Mouse (Mus musculus) heart, adult 18-20 months (tissue): Measurements from ENCODE around the gene Tnrc6b. TPM values are rescaled to one million over a fixed set of nuclear protein-coding genes. Genes with fewer than 3 reads are reported as not detected.
"Not testable (repeated sequence)": the region's sequence is repeated elsewhere in the genome, so short reads cannot be mapped to it uniquely, and the experiment has no call there.

Experiments
- DNase-seq, 2 experiments: peaks; one replicate each; pipeline ENCODE4 v3.0.0; 2021 to 2022; ENCODE audit warnings: mixed read lengths in 1 of 2
- total RNA-seq, 2 experiments: library from RNA; stranded (reverse); gene quantifications; 2 replicates each; pipeline ENCODE4 v1.2.3; 2021

Tnrc6b gene
- total RNA-seq, 2 experiments from 2014 or later, result 42.3 to 48.8 TPM

- peak in 1 of 2 experiments; percentile 16 for DNase-seq
Observed at GRCm38 (mm10) chr15:80850682-80851475, 139.8 kb downstream of the Tnrc6b start.

DNA sequence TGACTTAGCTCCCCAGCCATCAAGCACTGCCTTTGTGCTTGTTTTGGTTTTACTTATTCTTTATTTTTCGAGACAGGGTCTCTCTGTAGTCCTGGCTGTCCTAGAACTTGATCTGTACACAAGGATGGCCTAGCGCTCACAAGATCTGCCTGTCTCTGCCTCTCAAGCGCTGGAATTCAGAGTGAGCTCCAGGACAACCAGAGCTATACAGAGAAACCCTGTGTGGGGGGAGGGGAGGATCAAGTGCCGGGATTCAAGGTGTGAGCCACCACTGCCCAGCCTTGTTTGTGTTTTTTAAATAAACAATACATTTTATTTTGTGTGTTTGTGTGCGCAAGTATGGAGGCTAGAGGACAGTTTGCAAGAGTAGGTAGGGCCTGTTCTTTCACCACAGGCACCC lies 141.0 kb downstream of the Tnrc6b start:
- DNase-seq, result no peak

DNA sequence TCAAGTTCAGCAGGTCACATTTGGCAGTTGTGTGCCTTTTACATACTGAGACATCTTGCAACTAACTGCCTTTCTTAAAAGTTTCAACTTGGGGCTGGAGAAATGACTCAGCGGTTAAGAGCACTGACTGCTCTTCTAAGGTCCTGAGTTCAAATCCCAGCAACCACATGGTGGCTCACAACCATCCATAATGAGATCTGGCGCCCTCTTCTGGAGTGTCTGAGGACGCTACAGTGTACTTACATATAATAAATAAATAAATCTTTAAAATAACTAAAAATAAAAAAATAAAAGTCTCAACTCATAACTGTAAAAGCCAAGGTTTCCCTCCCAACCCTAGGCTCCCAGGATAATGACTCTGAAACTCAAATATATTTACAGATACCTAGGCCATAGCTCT lies 141.4 kb downstream of the Tnrc6b start:
- not testable (repeated sequence) for DNase-seq

GRCm38 (mm10) chr15:80859366-80859765 lies 148.3 kb downstream of the Tnrc6b start:
- DNase-seq, result no peak

GRCm38 (mm10) chr15:80861302-80861701 lies 150.2 kb downstream of the Tnrc6b start:
- no peak for DNase-seq

DNA sequence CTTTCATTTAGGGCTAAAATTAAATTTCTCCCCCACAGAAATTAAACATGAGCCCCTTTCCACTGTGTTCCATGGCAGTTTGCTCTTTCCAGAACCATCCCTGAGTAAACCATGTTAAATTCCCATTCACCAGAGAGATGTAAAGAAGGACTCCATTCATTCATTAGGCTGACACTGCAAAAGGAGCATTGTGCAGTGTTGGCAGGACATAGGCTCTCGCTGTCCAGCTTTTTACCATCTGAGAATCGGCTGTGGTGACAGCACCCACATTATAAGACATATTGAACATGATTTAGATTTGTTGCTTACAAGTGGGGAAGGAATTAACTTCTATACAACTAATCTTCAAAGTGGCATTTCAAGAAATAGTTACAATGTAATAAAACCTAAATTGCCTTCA lies 150.9 kb downstream of the Tnrc6b start:
- DNase-seq, result no peak

DNA sequence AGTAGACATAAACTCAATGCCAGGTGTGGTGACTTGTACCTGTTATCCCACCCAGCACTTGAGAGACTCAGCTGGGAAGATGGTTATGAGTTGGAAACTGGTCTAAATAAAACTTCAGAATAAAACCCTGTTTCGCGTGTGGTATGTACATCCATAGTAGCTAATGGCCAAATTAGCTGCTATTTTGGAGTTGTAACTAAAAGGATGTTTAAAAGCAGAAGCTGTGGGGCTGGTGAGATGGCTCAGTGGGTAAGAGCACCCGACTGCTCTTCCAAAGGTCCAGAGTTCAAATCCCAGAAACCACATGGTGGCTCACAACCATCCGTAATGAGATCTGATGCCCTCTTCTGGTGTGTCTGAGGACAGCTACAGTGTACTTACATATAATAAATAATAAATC lies 157.5 kb downstream of the Tnrc6b start:
- not testable (repeated sequence) for DNase-seq

GRCm38 (mm10) chr15:80874726-80875125 lies 163.6 kb downstream of the Tnrc6b start:
- DNase-seq, result peak in 1 of 2 experiments; percentile 27

GRCm38 (mm10) chr15:80876231-80876630 lies 165.1 kb downstream of the Tnrc6b start:
- peak; percentile 57 to 58 for DNase-seq

GRCm38 (mm10) chr15:80884095-80884494 lies 173.0 kb downstream of the Tnrc6b start:
- no peak for DNase-seq

GRCm38 (mm10) chr15:80886361-80887156 lies 175.4 kb downstream of the Tnrc6b start:
- no peak for DNase-seq

DNA sequence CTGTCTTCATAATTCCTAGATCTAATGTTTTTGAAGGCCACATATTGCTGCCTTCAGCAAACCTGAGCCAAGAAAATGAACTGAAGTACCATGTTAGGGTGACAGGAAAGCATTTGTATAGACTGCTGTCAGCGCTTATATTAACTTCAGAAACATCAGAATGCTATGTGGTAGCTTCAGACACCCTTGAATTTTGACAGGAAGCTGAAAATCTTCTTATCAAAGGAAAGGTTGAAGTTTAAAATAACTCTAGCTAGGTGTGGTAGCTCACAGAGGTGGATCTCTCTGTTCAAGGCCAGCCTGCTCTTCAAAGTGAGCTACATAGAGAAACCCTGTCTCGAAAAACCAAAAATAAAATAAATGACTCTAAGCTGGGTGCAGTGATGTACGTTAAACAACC lies 181.2 kb downstream of the Tnrc6b start:
- no peak for DNase-seq

DNA sequence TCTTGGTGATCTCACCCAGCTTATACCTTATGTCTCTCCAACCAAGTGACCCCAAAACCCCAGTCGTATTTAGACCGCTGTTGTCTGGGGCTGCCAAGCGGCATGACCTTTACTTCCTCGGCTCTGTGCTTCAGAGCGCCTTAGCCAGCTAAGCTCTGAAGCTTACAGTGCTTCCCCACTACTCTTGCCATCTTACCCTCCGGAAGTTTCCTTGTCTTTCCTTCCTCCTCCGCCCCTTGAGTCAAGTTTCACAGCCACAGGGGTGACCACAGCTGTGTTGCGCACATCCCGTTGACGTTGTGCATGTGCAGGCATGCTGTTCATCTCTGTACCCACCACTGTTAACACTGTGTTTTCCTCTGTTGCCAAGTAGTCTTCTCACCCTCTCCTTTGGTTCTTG lies 185.6 kb downstream of the Tnrc6b start:
- DNase-seq, result no peak

DNA sequence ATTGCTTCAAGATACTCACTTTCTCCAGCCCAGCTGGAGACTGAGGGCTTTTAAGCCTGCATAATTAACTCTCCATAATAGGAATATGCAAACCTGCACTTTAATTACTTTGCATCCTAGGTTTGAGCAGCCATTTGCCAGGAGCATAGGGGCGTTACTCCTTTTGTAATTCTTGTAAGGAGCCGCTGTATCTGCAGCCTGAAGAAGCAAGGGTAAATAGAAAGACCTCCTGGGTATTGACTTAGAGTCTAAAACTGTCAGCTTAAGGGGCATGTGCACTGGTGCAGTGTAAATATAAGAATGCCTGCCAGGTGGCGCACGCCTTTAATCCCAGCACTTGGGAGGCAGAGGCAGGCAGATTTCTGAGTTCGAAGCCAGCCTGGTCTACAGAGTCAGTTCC lies 186.8 kb downstream of the Tnrc6b start:
- DNase-seq, result no peak

- no peak for DNase-seq
Observed at GRCm38 (mm10) chr15:80899806-80900205, 188.7 kb downstream of the Tnrc6b start.

GRCm38 (mm10) chr15:80901806-80902513 lies 190.8 kb downstream of the Tnrc6b start:
- no peak for DNase-seq

DNA sequence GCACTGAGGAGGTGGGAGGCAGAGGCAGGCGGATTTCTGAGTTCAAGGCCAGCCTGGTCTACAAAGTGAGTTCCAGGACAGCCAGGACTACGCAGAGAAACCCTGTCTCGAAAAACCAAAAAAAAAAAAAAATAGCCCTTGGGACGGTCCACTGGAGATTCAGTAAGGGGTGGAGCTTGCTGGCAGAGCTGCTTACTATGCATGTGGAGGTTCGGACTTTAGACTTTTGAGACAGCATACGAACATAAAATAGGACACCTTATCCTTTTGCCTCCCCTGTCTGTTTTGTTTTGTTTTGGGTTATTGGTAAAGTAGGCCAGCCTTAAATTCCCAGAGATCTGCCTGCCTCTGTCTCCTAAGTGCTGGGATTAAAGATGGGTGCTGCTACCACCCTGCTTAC lies 193.7 kb downstream of the Tnrc6b start:
- not testable (repeated sequence) for DNase-seq

GRCm38 (mm10) chr15:80910183-80910582 lies 199.1 kb downstream of the Tnrc6b start:
- no peak for DNase-seq

DNA sequence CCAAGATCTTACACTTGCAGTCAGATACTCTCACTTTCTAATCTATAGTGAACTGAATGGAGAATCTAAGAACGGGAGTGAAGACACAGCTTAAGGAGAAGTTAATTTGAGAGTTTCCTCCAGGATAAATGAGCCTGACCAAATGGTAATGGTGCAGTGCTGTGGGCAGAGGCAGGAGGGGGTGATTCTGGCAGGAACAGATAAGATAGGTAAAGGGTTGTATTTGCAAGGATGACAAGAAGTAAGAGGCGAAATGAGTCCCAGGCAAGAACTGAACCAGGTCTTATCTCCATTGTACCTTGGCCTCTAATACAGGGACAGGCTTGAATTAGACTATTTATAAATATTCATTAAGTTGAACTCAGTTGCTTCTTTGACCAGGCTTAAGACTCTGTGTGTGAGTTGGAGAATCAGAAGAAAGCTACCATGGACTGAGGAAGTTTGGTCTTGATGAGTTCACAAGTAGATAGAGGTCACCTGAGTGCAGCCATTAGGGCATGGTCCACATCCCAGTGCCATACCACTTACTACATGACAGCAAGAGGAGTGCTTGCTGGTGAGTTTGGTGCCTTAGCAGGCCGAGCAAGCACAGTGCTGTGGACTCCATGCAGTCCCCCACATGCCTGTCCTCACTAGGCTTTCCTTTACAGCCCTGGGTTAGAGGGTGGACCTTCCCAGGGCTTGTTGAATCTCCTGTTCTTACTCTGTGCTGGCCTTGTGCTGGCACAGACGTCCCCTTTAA lies 199.8 kb downstream of the Tnrc6b start:
- no peak for DNase-seq

DNA sequence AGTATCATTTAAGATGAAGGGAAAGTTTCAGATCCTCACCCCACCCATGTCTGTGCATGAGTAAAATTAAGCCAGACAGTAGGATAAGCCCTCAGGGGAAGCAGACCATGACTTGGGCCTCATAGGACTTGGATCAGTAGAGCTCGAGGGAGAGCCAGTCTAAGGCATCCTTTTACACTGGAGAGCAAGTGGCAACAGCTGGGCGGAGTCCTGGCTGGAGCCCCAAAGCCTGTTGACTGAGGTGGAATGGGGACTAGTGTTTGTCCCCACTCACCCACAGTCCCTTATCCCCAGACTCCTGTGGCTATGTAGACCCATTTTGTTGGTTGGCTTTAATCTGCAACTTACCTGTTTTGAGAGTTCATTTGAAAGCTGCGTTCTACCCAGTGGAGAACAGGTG lies 201.1 kb downstream of the Tnrc6b start:
- no peak for DNase-seq

GRCm38 (mm10) chr15:80913803-80914202 lies 202.7 kb downstream of the Tnrc6b start:
- no peak for DNase-seq

- peak; percentile 21 to 22 for DNase-seq
Observed at GRCm38 (mm10) chr15:80915850-80916249, 204.7 kb downstream of the Tnrc6b start.
